Mouse (Mus musculus) MEL (cell line): ENCODE measurements at regions not wholly inside any gene's neighbourhood (a gene's known extent, or its start where the extent isn't known, plus 50 kb on each side); places are given as distances from the start of the nearest gene placed in this dataset.

Source experiments
- CTCF ChIP-seq, 3 experiments: IDR thresholded peaks in 2 of 3; conservative IDR thresholded peaks in 1 of 3; 2 replicates each; pipeline ENCODE4 v1.5.1; 2011 to 2012; ENCODE audit warnings: low read length in 3 of 3, low read depth in 2 of 3, mild to moderate bottlenecking in 2 of 3, improper control_type of control experiment in 1 of 3, inconsistent platforms in 1 of 3, mixed read lengths in 1 of 3, moderate library complexity in 1 of 3; ENCODE audit not compliant: control insufficient read depth in 1 of 3, insufficient read depth in 1 of 3, poor library complexity in 1 of 3, severe bottlenecking in 1 of 3
- GATA1 ChIP-seq: IDR thresholded peaks from 2 replicates; pipeline ENCODE4 v1.6.1; 2011; ENCODE audit warnings: low read depth, low read length, improper control_type of control experiment
- HCFC1 ChIP-seq: IDR thresholded peaks from 2 replicates; pipeline ENCODE4 v1.6.1; 2012; ENCODE audit warnings: low read depth, mild to moderate bottlenecking, inconsistent platforms, low read length, improper control_type of control experiment, moderate library complexity
- POLR2A ChIP-seq, 2 experiments: IDR thresholded peaks; 2 replicates each; pipeline ENCODE4 v1.6.1; 2011 to 2012; ENCODE audit warnings: low read length in 2 of 2, mild to moderate bottlenecking in 2 of 2, control low read depth in 1 of 2, improper control_type of control experiment in 1 of 2, low read depth in 1 of 2, moderate library complexity in 1 of 2; ENCODE audit not compliant: control insufficient read depth in 1 of 2, insufficient read depth in 1 of 2, poor library complexity in 1 of 2
- RCOR1 ChIP-seq: IDR thresholded peaks from 2 replicates; pipeline ENCODE4 v1.6.1; 2012; ENCODE audit warnings: low read depth, mild to moderate bottlenecking, inconsistent platforms, low read length, improper control_type of control experiment
- SIN3A ChIP-seq: IDR thresholded peaks from 2 replicates; pipeline ENCODE4 v1.6.1; 2012; ENCODE audit warnings: low read length, improper control_type of control experiment, inconsistent platforms
- TAL1 ChIP-seq: IDR thresholded peaks from 2 replicates; pipeline ENCODE4 v1.6.1; 2012; ENCODE audit warnings: mild to moderate bottlenecking, inconsistent platforms, low read length, moderate library complexity, mixed read lengths

DNA sequence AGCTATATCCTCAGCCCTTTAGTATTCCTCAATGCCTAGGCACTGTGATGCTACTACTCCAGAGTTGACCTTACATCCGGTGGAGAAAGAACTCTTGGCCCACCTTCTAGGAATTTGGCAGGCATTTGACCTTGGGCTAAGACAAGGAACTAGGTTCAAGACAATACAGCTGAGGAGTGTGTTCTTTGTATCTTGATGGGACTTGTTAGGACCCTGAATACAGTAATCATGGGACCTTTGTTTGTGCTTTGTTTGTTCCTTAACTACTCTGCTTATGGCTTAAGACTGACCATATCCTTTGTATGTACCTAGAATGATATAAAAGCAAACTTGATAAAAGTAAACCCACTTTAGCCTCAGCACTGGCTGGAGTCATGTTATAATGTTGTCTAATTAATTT, 186.7 kb downstream of the Abcc12 start:
- TF ChIP-seq CTCF (IDR thresholded peaks at IDR 0.05 in 2 of 3, conservative IDR thresholded peaks at IDR 0.05 in 1 of 3; ENCODE audit: control insufficient read depth in 1 of 3, insufficient read depth in 1 of 3, low read depth in 2 of 3, low read length in 3 of 3, poor library complexity in 1 of 3, severe bottlenecking in 1 of 3), result no peak
- no peak for TF ChIP-seq POLR2A (IDR thresholded peaks at IDR 0.05; ENCODE audit: control insufficient read depth in 1 of 2, insufficient read depth in 1 of 2, low read depth in 1 of 2, low read length in 2 of 2, poor library complexity in 1 of 2)
- no peak for TF ChIP-seq RCOR1
- TF ChIP-seq SIN3A, result no peak
- TF ChIP-seq TAL1, result no peak
- no peak for TF ChIP-seq HCFC1
- TF ChIP-seq GATA1, result no peak
